Mouse (Mus musculus): ENCODE results near the gene Aifm3. TPM values are rescaled to one million over a fixed set of nuclear protein-coding genes. Genes with fewer than 3 reads are reported as not detected.
"Not testable (repeated sequence)": the region's sequence is repeated elsewhere in the genome, so short reads cannot be mapped to it uniquely, and the experiment has no call there.

Gene Aifm3
- polyA plus RNA-seq, 1 experiment from 2014 or later, result 3.7 TPM

DNA sequence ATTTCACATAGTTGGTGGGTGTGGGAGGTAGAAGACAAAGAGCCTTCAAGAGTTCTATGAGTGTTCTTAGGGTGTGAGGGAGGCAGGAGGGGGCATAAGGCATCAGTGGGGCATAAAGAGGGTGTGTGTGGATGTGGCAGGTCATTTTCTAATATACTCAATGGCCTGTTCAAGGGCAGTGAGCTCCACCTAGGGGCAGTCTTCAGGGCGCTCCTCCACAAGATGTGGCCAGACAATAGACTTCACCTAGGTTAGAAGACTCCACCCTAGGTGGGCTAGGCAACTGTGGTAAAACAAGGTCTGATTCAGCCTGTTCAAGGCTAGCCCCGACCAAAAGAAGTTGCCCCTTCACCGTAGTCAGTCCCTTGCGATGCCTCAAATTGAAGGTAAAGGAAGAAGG lies 42.9 kb downstream of the Aifm3 start:
- Histone ChIP-seq H3K27me3 (ENCODE audit: insufficient read depth, poor library complexity, severe bottlenecking) (no peaks in the 10 kb centered on the region), H3K27ac (no peak overlapping the region), H3K4me1 (replicated peaks) (peaks cover 30% of the 10 kb centered on the region), H3K36me3 (peaks cover 19% of the 10 kb centered on the region), H3K9me3 (no peaks in the 10 kb centered on the region), H3K4me3 (peak overlapping the region; percentile 78)
- 55% methylated on average over 4 of the region's 4 CpGs for WGBS
- DNase-seq (ENCODE audit: low spot score), result no peak

DNA sequence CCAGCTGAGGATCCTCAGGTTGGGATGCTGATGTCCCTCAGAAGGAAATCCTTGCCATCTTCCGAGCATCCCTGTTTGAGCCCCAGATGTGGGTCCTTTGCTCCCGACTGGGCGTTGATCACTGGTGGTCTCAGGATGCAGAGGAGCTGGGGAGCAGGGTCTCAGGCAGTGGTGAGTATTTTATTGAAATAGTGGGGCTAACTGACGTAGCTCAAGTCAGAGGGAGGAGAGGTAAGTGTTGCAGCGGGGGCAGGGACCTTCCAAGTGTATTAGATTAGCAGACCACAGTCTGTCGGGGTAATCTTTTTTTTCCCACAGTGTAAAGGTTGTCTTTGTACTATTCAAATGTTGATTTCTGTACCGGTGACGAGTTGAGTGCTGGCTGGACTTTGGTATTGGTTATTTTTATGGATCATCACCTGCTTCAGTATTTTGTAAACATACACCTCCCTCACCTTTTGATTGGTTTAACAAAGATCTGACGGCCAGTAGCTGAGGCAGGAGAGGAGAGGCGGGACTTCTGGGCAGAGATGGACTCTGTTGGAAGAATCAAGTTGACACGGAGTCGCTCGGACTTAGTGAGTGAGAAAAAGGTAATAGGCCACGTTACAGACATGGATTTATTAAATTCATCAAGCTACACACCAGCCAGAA lies 43.4 kb downstream of the Aifm3 start:
- H3K27me3 ChIP-seq (ENCODE audit: insufficient read depth, poor library complexity, severe bottlenecking), result no peaks in the 10 kb centered on the region
- peaks cover 13% of the 10 kb centered on the region for H3K36me3 ChIP-seq
- no peaks in the 10 kb centered on the region for H3K9me3 ChIP-seq
- H3K4me1 ChIP-seq (replicated peaks), result peaks cover 30% of the 10 kb centered on the region
- DNase-seq (ENCODE audit: low spot score), result no peak
- WGBS, result 68% methylated on average over 14 of the region's 14 CpGs
- no peak overlapping the region for H3K27ac ChIP-seq
- H3K4me3 ChIP-seq, result no peak overlapping the region

DNA sequence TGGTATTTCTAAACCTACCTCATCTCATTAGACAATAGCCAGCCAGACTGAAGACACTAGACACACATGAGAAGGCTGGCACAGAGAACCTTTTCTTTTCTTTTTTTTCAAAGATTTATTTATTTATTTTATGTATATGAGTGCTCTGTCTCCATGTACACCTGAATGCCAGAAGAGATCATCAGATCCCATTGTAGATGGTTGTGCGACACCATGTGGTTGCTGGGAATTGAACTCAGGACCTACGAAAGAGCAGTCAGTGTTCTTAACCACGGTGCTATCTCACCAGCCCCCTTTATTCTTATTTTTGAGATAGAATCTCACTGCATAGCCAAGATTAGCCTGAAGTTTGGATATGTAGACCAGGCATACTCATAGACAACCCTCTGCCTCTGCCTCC lies 47.2 kb downstream of the Aifm3 start:
- 92% methylated on average over 3 of the region's 3 CpGs for WGBS
- Histone ChIP-seq H3K27me3 (ENCODE audit: insufficient read depth, poor library complexity, severe bottlenecking) (no peaks in the 10 kb centered on the region), H3K36me3 (no peaks in the 10 kb centered on the region), H3K9me3 (no peaks in the 10 kb centered on the region), H3K4me3 (no peak overlapping the region), H3K27ac (no peak overlapping the region), H3K4me1 (replicated peaks) (peaks cover 10% of the 10 kb centered on the region)
- no peak for DNase-seq (ENCODE audit: low spot score)

DNA sequence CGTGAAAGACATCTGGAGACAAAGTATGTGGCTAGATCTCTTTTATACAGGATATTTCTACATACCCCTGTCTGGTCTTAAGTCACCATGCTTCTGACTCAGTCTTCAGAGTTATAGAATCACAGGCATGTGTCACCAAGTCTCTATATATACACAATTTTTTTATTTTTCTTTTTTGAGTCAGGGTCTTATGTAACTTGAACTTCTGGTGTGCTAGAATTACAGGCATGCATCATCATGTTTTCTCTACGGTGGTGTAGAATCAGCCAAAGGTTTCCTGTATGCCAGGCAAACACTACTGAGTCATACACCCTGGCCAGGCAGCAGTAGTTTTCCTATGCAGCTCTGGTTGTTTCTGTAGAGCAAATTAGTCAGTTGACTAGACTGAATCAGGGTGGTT lies 53.2 kb downstream of the Aifm3 start:
- H3K27me3 ChIP-seq (ENCODE audit: insufficient read depth, poor library complexity, severe bottlenecking), result no peaks in the 10 kb centered on the region
- no peak for DNase-seq (ENCODE audit: low spot score)
- H3K9me3 ChIP-seq, result no peaks in the 10 kb centered on the region
- no peak overlapping the region for H3K27ac ChIP-seq
- no peaks in the 10 kb centered on the region for H3K36me3 ChIP-seq
- H3K4me1 ChIP-seq (replicated peaks), result no peaks in the 10 kb centered on the region
- 77% methylated on average over 2 of the region's 2 CpGs for WGBS
- no peak overlapping the region for H3K4me3 ChIP-seq

DNA sequence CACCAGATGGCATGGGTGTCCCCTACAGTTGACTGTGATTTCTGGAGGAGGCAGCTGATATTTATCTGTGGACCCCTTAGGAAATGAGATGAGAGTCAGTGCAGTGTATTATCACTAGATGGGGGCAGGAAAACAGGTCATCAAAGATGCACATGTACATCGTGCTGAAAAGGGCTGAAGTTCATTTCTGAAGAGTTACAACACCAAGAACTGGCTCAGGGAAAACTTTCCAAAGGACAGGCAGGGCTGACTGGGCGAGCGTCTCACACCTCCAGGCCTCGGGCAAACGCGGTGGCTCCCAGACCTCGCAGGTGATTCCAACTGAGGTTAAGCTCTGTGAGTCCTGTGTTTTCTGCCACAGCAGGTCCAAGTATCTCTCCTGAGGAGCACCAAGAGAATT lies 63.4 kb downstream of the Aifm3 start:
- WGBS, result 79% methylated on average over 7 of the region's 7 CpGs
- no peak overlapping the region for H3K27ac ChIP-seq
- H3K27me3 ChIP-seq (ENCODE audit: insufficient read depth, poor library complexity, severe bottlenecking), result peaks cover 9% of the 10 kb centered on the region; the same call in 1 of the 2 replicates
- H3K4me1 ChIP-seq (replicated peaks), result peaks cover 27% of the 10 kb centered on the region
- H3K4me3 ChIP-seq, result no peak overlapping the region
- no peaks in the 10 kb centered on the region for H3K9me3 ChIP-seq
- no peaks in the 10 kb centered on the region for H3K36me3 ChIP-seq
- DNase-seq (ENCODE audit: low spot score), result no peak

- H3K27me3 ChIP-seq (ENCODE audit: insufficient read depth, poor library complexity, severe bottlenecking), result peaks cover 9% of the 10 kb centered on the region; the same call in 1 of the 2 replicates
- H3K4me1 ChIP-seq (replicated peaks), result peaks cover 40% of the 10 kb centered on the region
- peak overlapping the region; percentile 43 for H3K4me3 ChIP-seq
- H3K36me3 ChIP-seq, result no peaks in the 10 kb centered on the region
- WGBS, result 6% methylated on average over 18 of the region's 18 CpGs
- no peaks in the 10 kb centered on the region for H3K9me3 ChIP-seq
- DNase-seq (ENCODE audit: low spot score), result peak; percentile 57
- peak overlapping the region; percentile 87 for H3K27ac ChIP-seq
Measured at GRCm38 (mm10) chr16:17553910-17554685, 64.7 kb downstream of the Aifm3 start.

- peaks cover 46% of the 10 kb centered on the region for H3K4me1 ChIP-seq (replicated peaks)
- H3K27me3 ChIP-seq (ENCODE audit: insufficient read depth, poor library complexity, severe bottlenecking), result peaks cover 14% of the 10 kb centered on the region
- not testable (repeated sequence) for H3K9me3 ChIP-seq, H3K36me3 ChIP-seq
- peak overlapping the region; percentile 43 for H3K4me3 ChIP-seq
- peak; percentile 60 for DNase-seq (ENCODE audit: low spot score)
- 8% methylated on average over 4 of the region's 4 CpGs for WGBS
- H3K27ac ChIP-seq, result peak overlapping the region; percentile 87
Measured at GRCm38 (mm10) chr16:17554702-17555101, 65.3 kb downstream of the Aifm3 start.

DNA sequence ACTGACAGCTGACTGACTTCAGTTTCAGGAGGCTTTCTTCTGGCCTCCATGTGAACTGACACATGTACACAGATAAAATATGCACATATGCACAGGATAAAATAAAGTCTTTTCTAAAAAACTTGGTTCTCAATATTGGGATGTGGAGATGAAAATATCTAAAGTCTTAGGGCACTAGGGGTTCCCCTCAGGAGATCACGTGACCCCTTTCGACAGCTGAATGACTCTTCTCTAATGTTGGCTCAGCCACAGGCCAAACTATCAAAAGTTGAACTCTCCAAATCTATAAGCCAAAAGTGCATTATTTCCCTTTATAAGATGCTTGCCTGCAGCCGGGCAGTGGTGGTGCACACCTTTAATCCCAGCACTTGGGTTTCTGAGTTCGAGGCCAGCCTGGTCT lies 66.8 kb downstream of the Aifm3 start:
- WGBS, result 92% methylated on average over 4 of the region's 4 CpGs
- Histone ChIP-seq H3K9me3 (no peaks in the 10 kb centered on the region), H3K27ac (peak overlapping the region; percentile 87; the same call in 1 of the 2 replicates), H3K36me3 (no peaks in the 10 kb centered on the region), H3K27me3 (ENCODE audit: insufficient read depth, poor library complexity, severe bottlenecking) (peaks cover 27% of the 10 kb centered on the region), H3K4me3 (no peak overlapping the region), H3K4me1 (replicated peaks) (peaks cover 61% of the 10 kb centered on the region)
- DNase-seq (ENCODE audit: low spot score), result no peak

GRCm38 (mm10) chr16:17556907-17557306 lies 67.5 kb downstream of the Aifm3 start:
- H3K9me3 ChIP-seq, result no peaks in the 10 kb centered on the region
- no peak overlapping the region for H3K27ac ChIP-seq
- peaks cover 32% of the 10 kb centered on the region for H3K27me3 ChIP-seq (ENCODE audit: insufficient read depth, poor library complexity, severe bottlenecking)
- no peak for DNase-seq (ENCODE audit: low spot score)
- 65% methylated on average over 4 of the region's 4 CpGs for WGBS
- H3K4me1 ChIP-seq (replicated peaks), result peaks cover 68% of the 10 kb centered on the region
- no peak overlapping the region for H3K4me3 ChIP-seq
- H3K36me3 ChIP-seq, result no peaks in the 10 kb centered on the region

Other genes starting within 250 kb of the Aifm3 start
- 7.2 and 11.1 TPM in 2 replicates for gene Tmem191c, start 213.5 kb upstream of the Aifm3 start, polyA plus RNA-seq (2016; fragmentation: Nextera tagmentation; extraction: Ambion mirVana)
- gene Serpind1, start 158.2 kb upstream of the Aifm3 start, polyA plus RNA-seq (2016; fragmentation: Nextera tagmentation; extraction: Ambion mirVana), result 0.17 and 0.21 TPM in 2 replicates
- 11.9 and 12.9 TPM in 2 replicates for gene Snap29, start 83.6 kb upstream of the Aifm3 start, polyA plus RNA-seq (2016; fragmentation: Nextera tagmentation; extraction: Ambion mirVana)
- gene Pi4ka, start 83.3 kb upstream of the Aifm3 start, polyA plus RNA-seq (2016; fragmentation: Nextera tagmentation; extraction: Ambion mirVana), result 38.8 and 48.4 TPM in 2 replicates
- gene Crkl, start 37.6 kb upstream of the Aifm3 start, polyA plus RNA-seq (2016; fragmentation: Nextera tagmentation; extraction: Ambion mirVana), result 75.8 and 81.5 TPM in 2 replicates
- gene Lztr1, start 19.1 kb downstream of the Aifm3 start, polyA plus RNA-seq (2016; fragmentation: Nextera tagmentation; extraction: Ambion mirVana), result 91.1 and 105 TPM in 2 replicates
- gene Thap7, start 41.5 kb downstream of the Aifm3 start, polyA plus RNA-seq (2016; fragmentation: Nextera tagmentation; extraction: Ambion mirVana), result 49.6 and 59.1 TPM in 2 replicates
- 0.55 and 1.1 TPM in 2 replicates for gene Lrrc74b, start 71.6 kb downstream of the Aifm3 start, polyA plus RNA-seq (2016; fragmentation: Nextera tagmentation; extraction: Ambion mirVana)
- gene P2rx6, start 72.3 kb downstream of the Aifm3 start, polyA plus RNA-seq (2016; fragmentation: Nextera tagmentation; extraction: Ambion mirVana), result 1.1 and 1.2 TPM in 2 replicates
- gene Slc7a4, start 93.6 kb downstream of the Aifm3 start, polyA plus RNA-seq (2016; fragmentation: Nextera tagmentation; extraction: Ambion mirVana), result 2.5 and 3.1 TPM in 2 replicates
- gene Smpd4, start 129.7 kb downstream of the Aifm3 start, polyA plus RNA-seq (2016; fragmentation: Nextera tagmentation; extraction: Ambion mirVana), result 47.8 and 51.2 TPM in 2 replicates
- gene Ccdc74a, start 156.9 kb downstream of the Aifm3 start, polyA plus RNA-seq (2016; fragmentation: Nextera tagmentation; extraction: Ambion mirVana), result 6.5 and 9.8 TPM in 2 replicates
- gene Med15, start 243.3 kb downstream of the Aifm3 start, polyA plus RNA-seq (2016; fragmentation: Nextera tagmentation; extraction: Ambion mirVana), result 46.8 and 54.2 TPM in 2 replicates

Data from hindbrain, embryonic 10.5 days (tissue).